Mouse (Mus musculus): ENCODE measurements at regions not wholly inside any gene's neighbourhood (a gene's known extent, or its start where the extent isn't known, plus 50 kb on each side); places are given as distances from the start of the nearest gene placed in this dataset.

DNA sequence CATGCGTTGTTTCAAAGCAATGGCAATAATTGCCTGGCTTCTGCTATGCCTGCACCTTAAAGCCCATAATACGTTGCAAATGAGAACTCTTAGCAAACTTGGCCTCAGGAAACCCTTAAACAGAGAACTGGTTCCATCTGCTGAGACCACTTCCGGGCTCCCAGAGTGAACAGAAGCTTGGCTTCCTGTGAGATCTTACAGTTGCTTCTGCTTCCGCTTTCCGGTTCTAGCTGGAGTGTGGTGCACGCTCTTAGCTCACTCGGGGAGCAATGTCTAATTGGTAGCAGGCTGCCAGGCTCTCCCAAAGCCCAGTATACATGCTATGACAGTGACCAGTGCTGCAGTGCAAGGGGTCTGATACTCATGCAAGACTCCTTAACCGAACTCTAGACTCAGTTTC, 109.7 kb upstream of the Tab2 start:
- ATAC-seq (ENCODE audit: insufficient number of reproducible peaks, low FRiP score, low TSS enrichment, low read depth) (no peak), DNase-seq (ENCODE audit: low spot score) (peak; percentile 24)
- WGBS, result 68% methylated on average over 8 of the region's 8 CpGs

DNA sequence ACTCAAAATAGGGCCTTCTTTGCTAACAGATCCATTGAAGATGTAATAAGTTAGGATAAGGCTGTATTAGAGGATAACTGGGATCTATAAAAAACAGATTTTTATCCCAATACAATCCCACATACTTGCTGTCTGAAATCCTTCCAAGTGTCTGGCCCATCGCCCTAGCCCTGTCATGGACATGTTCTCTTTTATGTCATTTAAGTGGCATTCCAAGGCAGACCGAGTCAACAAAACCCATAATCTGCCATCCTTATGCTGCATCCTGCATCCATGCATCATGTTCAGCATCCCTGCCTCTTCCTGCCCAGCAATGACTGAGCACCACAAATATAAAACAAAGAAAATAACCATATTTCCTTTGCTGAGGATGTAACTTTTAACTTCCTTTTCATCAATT, 108.3 kb upstream of the Tab2 start:
- H3K9ac ChIP-seq (ENCODE audit: low read length), result no peak overlapping the region
- H3K27me3 ChIP-seq (ENCODE audit: control insufficient read depth, insufficient read depth, low read length), result no peaks in the 10 kb centered on the region
- H3K4me2 ChIP-seq (ENCODE audit: low read depth, severe bottlenecking), result no peak overlapping the region
- no peak overlapping the region for H3K27ac ChIP-seq (replicated peaks; ENCODE audit: low read depth, low read length)
- no peaks in the 10 kb centered on the region for H3K9me3 ChIP-seq (ENCODE audit: control insufficient read depth, low read length)
- no peak for ATAC-seq (ENCODE audit: insufficient number of reproducible peaks, low FRiP score, low TSS enrichment, low read depth)
- H3K4me3 ChIP-seq (ENCODE audit: low read depth, low read length), result no peak overlapping the region
- WGBS, result 84% methylated on average over 2 of the region's 2 CpGs
- no peaks in the 10 kb centered on the region for H3K4me1 ChIP-seq (ENCODE audit: control insufficient read depth, insufficient read depth, low read length)
- DNase-seq (ENCODE audit: low spot score), result no peak
- no peaks in the 10 kb centered on the region for H3K36me3 ChIP-seq (ENCODE audit: control insufficient read depth, insufficient read depth, low read length)

More for the DNA sequence above, 109.7 kb upstream of the Tab2 start:
- Histone ChIP-seq H3K36me3 (ENCODE audit: control insufficient read depth, insufficient read depth, low read length) (no peaks in the 10 kb centered on the region), H3K4me1 (ENCODE audit: control insufficient read depth, insufficient read depth, low read length) (no peaks in the 10 kb centered on the region), H3K4me3 (ENCODE audit: low read depth, low read length) (no peak overlapping the region), H3K27ac (replicated peaks; ENCODE audit: low read depth, low read length) (no peak overlapping the region), H3K9ac (ENCODE audit: low read length) (no peak overlapping the region), H3K27me3 (ENCODE audit: control insufficient read depth, insufficient read depth, low read length) (no peaks in the 10 kb centered on the region), H3K4me2 (ENCODE audit: low read depth, severe bottlenecking) (no peak overlapping the region), H3K9me3 (ENCODE audit: control insufficient read depth, low read length) (no peaks in the 10 kb centered on the region)

DNA sequence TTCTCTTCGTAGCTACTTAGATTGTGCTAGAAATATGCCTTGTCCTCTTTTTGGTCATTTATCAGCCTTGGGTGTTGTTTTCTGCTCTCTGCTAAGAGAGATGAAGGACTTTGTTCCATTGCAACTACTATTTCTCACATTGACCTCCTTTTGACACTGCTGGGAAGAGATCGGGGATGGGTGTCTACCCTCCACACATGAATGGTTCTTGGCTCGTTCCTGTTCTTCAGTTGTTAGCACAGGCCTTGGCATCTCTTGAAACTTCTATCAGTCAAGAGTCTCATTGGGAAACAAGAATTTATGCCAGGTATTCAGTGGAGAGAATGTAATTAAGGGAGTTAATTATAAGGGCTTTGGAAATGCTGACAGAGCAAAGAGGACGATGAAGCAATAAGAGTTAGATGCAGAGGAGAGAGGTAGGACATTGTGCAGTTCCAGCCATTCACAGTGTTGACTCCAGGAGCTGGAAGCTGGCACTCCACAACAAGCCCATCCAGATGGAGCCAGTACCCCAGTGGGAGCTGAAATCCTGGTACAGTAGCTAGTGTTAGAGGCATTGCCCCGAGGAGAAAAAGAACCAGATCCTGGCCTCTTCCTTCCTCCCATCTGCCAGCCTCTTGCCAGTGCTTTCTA, 107.5 kb upstream of the Tab2 start:
- Histone ChIP-seq H3K27ac (replicated peaks; ENCODE audit: low read depth, low read length) (no peak overlapping the region), H3K9me3 (ENCODE audit: control insufficient read depth, low read length) (no peaks in the 10 kb centered on the region), H3K36me3 (ENCODE audit: control insufficient read depth, insufficient read depth, low read length) (no peaks in the 10 kb centered on the region), H3K9ac (ENCODE audit: low read length) (no peak overlapping the region), H3K4me2 (ENCODE audit: low read depth, severe bottlenecking) (no peak overlapping the region), H3K27me3 (ENCODE audit: control insufficient read depth, insufficient read depth, low read length) (no peaks in the 10 kb centered on the region), H3K4me3 (ENCODE audit: low read depth, low read length) (no peak overlapping the region), H3K4me1 (ENCODE audit: control insufficient read depth, insufficient read depth, low read length) (no peaks in the 10 kb centered on the region)
- 82% methylated on average over 5 of the region's 5 CpGs for WGBS
- no peak for ATAC-seq (ENCODE audit: insufficient number of reproducible peaks, low FRiP score, low TSS enrichment, low read depth)
- DNase-seq (ENCODE audit: low spot score), result no peak

DNA sequence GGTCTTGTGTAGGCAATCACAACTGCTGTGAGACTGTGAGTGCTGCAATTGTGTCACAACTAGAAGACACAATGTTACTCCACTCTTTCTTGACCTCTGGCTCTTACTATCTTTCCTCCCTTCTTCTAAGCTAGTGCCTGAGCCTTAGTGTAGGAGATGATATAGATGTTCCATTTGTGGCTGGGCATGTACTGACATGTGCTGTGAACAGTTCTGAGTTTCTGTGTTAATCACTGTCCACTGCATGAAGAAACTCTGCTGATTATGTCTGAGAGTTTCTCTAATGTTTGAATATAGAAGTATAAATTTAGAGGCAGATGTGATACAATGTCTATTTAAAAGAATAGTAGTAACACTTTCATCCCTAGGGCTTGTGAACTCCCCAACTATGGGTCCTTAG, 105.0 kb upstream of the Tab2 start:
- Histone ChIP-seq H3K27me3 (ENCODE audit: control insufficient read depth, insufficient read depth, low read length) (no peaks in the 10 kb centered on the region), H3K27ac (replicated peaks; ENCODE audit: low read depth, low read length) (no peak overlapping the region), H3K9me3 (ENCODE audit: control insufficient read depth, low read length) (no peaks in the 10 kb centered on the region), H3K9ac (ENCODE audit: low read length) (no peak overlapping the region), H3K36me3 (ENCODE audit: control insufficient read depth, insufficient read depth, low read length) (no peaks in the 10 kb centered on the region), H3K4me3 (ENCODE audit: low read depth, low read length) (no peak overlapping the region), H3K4me2 (ENCODE audit: low read depth, severe bottlenecking) (no peak overlapping the region), H3K4me1 (ENCODE audit: control insufficient read depth, insufficient read depth, low read length) (no peaks in the 10 kb centered on the region)
- ATAC-seq (ENCODE audit: insufficient number of reproducible peaks, low FRiP score, low TSS enrichment, low read depth), result no peak
- DNase-seq (ENCODE audit: low spot score), result no peak

DNA sequence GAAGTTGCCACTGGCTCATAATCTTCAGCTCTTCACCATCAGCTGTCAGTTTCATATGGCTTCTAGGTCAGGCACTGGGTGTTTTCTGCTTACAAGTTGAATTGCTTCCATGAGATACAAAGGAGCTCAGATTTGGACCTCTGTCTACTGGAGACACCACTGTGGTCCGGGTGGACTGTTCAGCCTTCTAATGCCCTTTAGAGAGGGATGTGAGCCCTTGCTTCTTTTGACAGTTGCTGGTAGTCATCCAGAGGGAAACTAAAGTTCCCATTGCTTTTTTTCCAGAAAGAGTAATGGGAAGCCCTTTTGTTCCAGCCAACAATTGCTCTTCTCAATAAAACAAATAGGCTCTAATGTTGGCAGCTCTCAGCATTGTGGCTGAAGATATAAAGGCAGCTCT, 103.7 kb upstream of the Tab2 start:
- no peak overlapping the region for H3K9ac ChIP-seq (ENCODE audit: low read length)

DNA sequence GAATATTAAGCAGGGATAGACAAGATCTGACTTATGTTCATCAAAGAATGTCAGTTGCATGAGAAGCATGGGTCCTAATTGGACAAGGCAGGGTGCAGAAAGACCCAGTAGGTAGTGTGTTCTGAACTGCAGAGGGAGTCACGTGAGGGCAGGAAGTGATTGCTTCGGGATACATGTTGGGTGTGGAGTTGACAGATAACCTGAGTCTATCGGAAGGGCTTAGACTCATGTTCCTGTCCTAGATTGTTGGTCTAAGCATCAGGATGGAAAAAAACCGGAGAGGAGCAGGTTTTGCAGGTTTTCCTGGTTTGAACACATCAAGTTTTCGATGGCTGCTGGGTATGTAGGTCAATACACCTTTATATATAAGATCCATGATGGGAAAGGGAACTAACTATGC, 101.8 kb upstream of the Tab2 start:
- 85% methylated on average over 5 of the region's 5 CpGs for WGBS

More for the DNA sequence above, 103.7 kb upstream of the Tab2 start:
- 92% methylated on average over 1 of the region's 1 CpGs for WGBS
- H3K9me3 ChIP-seq (ENCODE audit: control insufficient read depth, low read length), result no peaks in the 10 kb centered on the region
- DNase-seq (ENCODE audit: low spot score) (no peak), ATAC-seq (ENCODE audit: insufficient number of reproducible peaks, low FRiP score, low TSS enrichment, low read depth) (no peak)
- H3K36me3 ChIP-seq (ENCODE audit: control insufficient read depth, insufficient read depth, low read length), result no peaks in the 10 kb centered on the region
- no peak overlapping the region for H3K27ac ChIP-seq (replicated peaks; ENCODE audit: low read depth, low read length)
- no peak overlapping the region for H3K4me3 ChIP-seq (ENCODE audit: low read depth, low read length)
- H3K4me2 ChIP-seq (ENCODE audit: low read depth, severe bottlenecking), result no peak overlapping the region
- no peaks in the 10 kb centered on the region for H3K4me1 ChIP-seq (ENCODE audit: control insufficient read depth, insufficient read depth, low read length)
- no peaks in the 10 kb centered on the region for H3K27me3 ChIP-seq (ENCODE audit: control insufficient read depth, insufficient read depth, low read length)

DNA sequence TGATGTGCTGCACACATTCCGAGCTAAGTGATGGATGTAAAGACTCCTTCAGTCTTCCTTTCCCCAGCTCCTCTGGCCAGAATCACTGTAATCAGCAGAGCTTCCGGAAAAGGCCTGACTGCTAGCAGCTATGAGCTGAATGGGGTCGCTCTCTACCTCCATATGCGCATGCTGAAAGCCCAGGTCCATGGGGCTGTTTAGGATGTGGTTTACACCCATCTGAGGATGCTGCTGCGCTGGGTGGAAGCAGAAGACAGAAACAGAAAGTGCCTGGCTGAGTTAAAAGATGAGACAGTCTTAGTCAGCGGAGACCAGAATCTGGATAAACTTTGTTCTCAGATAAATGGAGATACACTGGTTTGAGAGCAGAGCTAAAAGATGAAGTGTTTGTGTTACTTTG, 99.3 kb upstream of the Tab2 start:
- Histone ChIP-seq H3K9ac (ENCODE audit: low read length) (no peak overlapping the region), H3K9me3 (ENCODE audit: control insufficient read depth, low read length) (no peaks in the 10 kb centered on the region), H3K4me3 (ENCODE audit: low read depth, low read length) (no peak overlapping the region), H3K27ac (replicated peaks; ENCODE audit: low read depth, low read length) (no peak overlapping the region), H3K4me1 (ENCODE audit: control insufficient read depth, insufficient read depth, low read length) (no peaks in the 10 kb centered on the region), H3K4me2 (ENCODE audit: low read depth, severe bottlenecking) (no peak overlapping the region), H3K27me3 (ENCODE audit: control insufficient read depth, insufficient read depth, low read length) (no peaks in the 10 kb centered on the region), H3K36me3 (ENCODE audit: control insufficient read depth, insufficient read depth, low read length) (no peaks in the 10 kb centered on the region)
- 74% methylated on average over 6 of the region's 6 CpGs for WGBS
- DNase-seq (ENCODE audit: low spot score) (no peak), ATAC-seq (ENCODE audit: insufficient number of reproducible peaks, low FRiP score, low TSS enrichment, low read depth) (no peak)

More for the DNA sequence above, 101.8 kb upstream of the Tab2 start:
- no peaks in the 10 kb centered on the region for H3K27me3 ChIP-seq (ENCODE audit: control insufficient read depth, insufficient read depth, low read length)
- H3K9ac ChIP-seq (ENCODE audit: low read length), result no peak overlapping the region
- no peaks in the 10 kb centered on the region for H3K36me3 ChIP-seq (ENCODE audit: control insufficient read depth, insufficient read depth, low read length)
- DNase-seq (ENCODE audit: low spot score) (no peak), ATAC-seq (ENCODE audit: insufficient number of reproducible peaks, low FRiP score, low TSS enrichment, low read depth) (no peak)
- H3K9me3 ChIP-seq (ENCODE audit: control insufficient read depth, low read length), result no peaks in the 10 kb centered on the region
- H3K4me1 ChIP-seq (ENCODE audit: control insufficient read depth, insufficient read depth, low read length), result no peaks in the 10 kb centered on the region
- H3K4me3 ChIP-seq (ENCODE audit: low read depth, low read length), result no peak overlapping the region
- H3K4me2 ChIP-seq (ENCODE audit: low read depth, severe bottlenecking), result no peak overlapping the region
- no peak overlapping the region for H3K27ac ChIP-seq (replicated peaks; ENCODE audit: low read depth, low read length)

DNA sequence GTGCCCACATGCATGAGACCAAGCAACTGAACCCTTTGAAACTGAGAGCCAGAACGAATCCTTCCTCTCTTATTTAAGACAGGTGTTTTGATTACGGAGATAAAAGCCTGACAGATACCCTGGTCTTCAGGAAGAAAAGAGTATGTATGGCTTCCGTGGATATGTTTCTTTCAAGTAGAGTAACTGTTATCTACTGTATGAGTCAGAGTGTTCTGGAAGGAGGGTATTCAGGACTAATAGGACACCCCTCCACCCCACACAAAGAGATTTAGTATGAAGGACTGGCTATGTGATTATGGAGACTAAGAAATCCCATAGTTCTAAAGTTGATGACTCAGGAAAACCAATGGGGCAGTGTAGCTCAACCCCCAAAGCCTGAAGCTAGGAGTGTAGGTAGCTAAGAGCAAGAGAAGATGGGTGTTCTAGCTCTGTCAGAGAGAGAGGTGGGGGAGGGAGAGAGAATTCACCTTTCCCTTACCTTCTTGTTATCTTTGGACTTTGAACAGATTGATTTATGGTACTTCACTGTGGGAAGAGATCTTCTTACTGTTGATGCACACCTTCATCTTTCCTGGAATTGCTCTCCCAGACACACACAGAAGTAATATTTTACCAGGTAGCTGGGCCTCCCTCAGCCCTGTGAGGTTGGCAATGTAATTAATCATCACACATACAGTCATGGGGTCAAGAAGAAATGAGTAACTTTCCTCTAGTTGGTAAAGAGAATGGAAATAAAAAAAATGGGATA, 87.6 kb upstream of the Tab2 start:
- Histone ChIP-seq H3K27ac (replicated peaks; ENCODE audit: low read depth, low read length) (no peak overlapping the region), H3K36me3 (ENCODE audit: control insufficient read depth, insufficient read depth, low read length) (no peaks in the 10 kb centered on the region), H3K9ac (ENCODE audit: low read length) (no peak overlapping the region), H3K4me1 (ENCODE audit: control insufficient read depth, insufficient read depth, low read length) (peaks cover 3% of the 10 kb centered on the region; the same call in 1 of the 2 replicates), H3K4me2 (ENCODE audit: low read depth, severe bottlenecking) (no peak overlapping the region), H3K9me3 (ENCODE audit: control insufficient read depth, low read length) (no peaks in the 10 kb centered on the region), H3K4me3 (ENCODE audit: low read depth, low read length) (no peak overlapping the region), H3K27me3 (ENCODE audit: control insufficient read depth, insufficient read depth, low read length) (no peaks in the 10 kb centered on the region)
- 92% methylated on average over 3 of the region's 3 CpGs for WGBS
- DNase-seq (ENCODE audit: low spot score) (no peak), ATAC-seq (ENCODE audit: insufficient number of reproducible peaks, low FRiP score, low TSS enrichment, low read depth) (no peak)

Measured in limb, embryonic 11.5 days (tissue).